Mouse (Mus musculus): Measurements from ENCODE around the gene Zfc3h1. TPM values are rescaled to one million over a fixed set of nuclear protein-coding genes. Genes with fewer than 3 reads are reported as not detected.

Zfc3h1 gene
- polyA plus RNA-seq (2017; shearing (Covaris generic)): 42.9 TPM

GRCm38 (mm10) chr10:115384221-115385017 is at the start of gene Zfc3h1, which contains the start of gene Thap2:
TSS of gene Zfc3h1 (plus strand) at chr10:115384959.
TSS of gene Thap2 (minus strand) at chr10:115384443.

GRCm38 (mm10) chr10:115361840-115362622 is 22.7 kb upstream of the Zfc3h1 start, which contains the start of gene Tmem19:
TSS of gene Tmem19 (minus strand) at chr10:115362501.

Other genes with a start within 250 kb of the Zfc3h1 start
- 0.07 TPM for gene Tph2, start 199.9 kb upstream of the Zfc3h1 start, polyA plus RNA-seq (2017; shearing (Covaris generic))
- gene Tbc1d15, start 133.5 kb upstream of the Zfc3h1 start, polyA plus RNA-seq (2017; shearing (Covaris generic)): 94.8 TPM
- gene Rab21, start 69.4 kb upstream of the Zfc3h1 start, polyA plus RNA-seq (2017; shearing (Covaris generic)): 57.7 TPM
- gene Tmem19, start 22.5 kb upstream of the Zfc3h1 start, polyA plus RNA-seq (2017; shearing (Covaris generic)): 48.6 TPM
- gene Thap2, start 516 bp upstream of the Zfc3h1 start, polyA plus RNA-seq (2017; shearing (Covaris generic)): 10.7 TPM
- not detected for gene A930009A15Rik, start 185.0 kb downstream of the Zfc3h1 start, polyA plus RNA-seq (2017; shearing (Covaris generic))
- gene Lgr5, start 202.8 kb downstream of the Zfc3h1 start, polyA plus RNA-seq (2017; shearing (Covaris generic)): 0.12 TPM

All from CD4-positive, CD25-positive, alpha-beta regulatory T cell (primary cell).